Mouse (Mus musculus) heart, embryonic 14.5 days (tissue): ENCODE measurements around the gene Ddn. TPM values are rescaled to one million over a fixed set of nuclear protein-coding genes. Genes with fewer than 3 reads are reported as not detected.

ENCODE experiments used
- ATAC-seq: fragments of 200-750 bp; cut with Nextera tagmentation; 2 replicates; pipeline ENCODE4 v1.8.0; 2017; ENCODE audit warnings: low read depth, moderate TSS enrichment; ENCODE audit not compliant: insufficient number of reproducible peaks, insufficient read depth, low FRiP score
- H3K27ac ChIP-seq, 2 experiments: fragments of 200-500 bp in 1 of 2; fragments of 300-500 bp in 1 of 2; sonication (generic) in 1 of 2; replicated peaks in 1 of 2; 2 replicates each; pipeline ENCODE4 v1.5.1; 2012 to 2014; ENCODE audit warnings: low read depth in 2 of 2, low read length in 2 of 2, control low read depth in 1 of 2, mild to moderate bottlenecking in 1 of 2, mixed read lengths in 1 of 2; ENCODE audit not compliant: control insufficient read depth in 1 of 2, insufficient read depth in 1 of 2
- H3K27me3 ChIP-seq: fragments of 300-500 bp; sonication (generic); 2 replicates; pipeline ENCODE4 v1.6.1; 2014; ENCODE audit warnings: mild to moderate bottlenecking, low read length, control low read depth; ENCODE audit not compliant: control insufficient read depth, insufficient read depth
- H3K36me3 ChIP-seq: fragments of 300-500 bp; sonication (generic); 2 replicates; pipeline ENCODE4 v1.6.1; 2014; ENCODE audit warnings: mild to moderate bottlenecking, control low read depth, low read length, mixed read lengths; ENCODE audit not compliant: control insufficient read depth, insufficient read depth
- H3K4me1 ChIP-seq, 2 experiments: fragments of 200-500 bp in 1 of 2; fragments of 300-500 bp in 1 of 2; sonication (generic) in 1 of 2; 2 replicates each; pipeline ENCODE4 v1.6.1; 2012 to 2014; ENCODE audit warnings: low read length in 2 of 2, control low read depth in 1 of 2, mixed read lengths in 1 of 2; ENCODE audit not compliant: control insufficient read depth in 2 of 2, insufficient read depth in 2 of 2
- H3K4me2 ChIP-seq: fragments of 300-500 bp; sonication (generic); 2 replicates; pipeline ENCODE4 v1.6.1; 2014; ENCODE audit warnings: mild to moderate bottlenecking, low read length
- H3K4me3 ChIP-seq, 2 experiments: fragments of 200-500 bp in 1 of 2; fragments of 300-500 bp in 1 of 2; sonication (generic) in 1 of 2; 2 replicates each; pipeline ENCODE4 v1.5.1; 2012 to 2014; ENCODE audit warnings: low read length in 2 of 2, mild to moderate bottlenecking in 2 of 2, control low read depth in 1 of 2, low read depth in 1 of 2, moderate library complexity in 1 of 2; ENCODE audit not compliant: control insufficient read depth in 1 of 2, insufficient read depth in 1 of 2
- H3K9ac ChIP-seq: fragments of 300-500 bp; sonication (generic); 2 replicates; pipeline ENCODE4 v1.6.1; 2014; ENCODE audit warnings: mild to moderate bottlenecking, low read length
- H3K9me3 ChIP-seq: fragments of 300-500 bp; sonication (generic); 2 replicates; pipeline ENCODE4 v1.6.1; 2016; ENCODE audit warnings: low read length, control low read depth; ENCODE audit not compliant: control insufficient read depth
- WGBS: fragments of 180-500 bp; shearing (Covaris S2); extraction: QIAGEN DNeasy Blood & Tissue Kit; methylation state at CpG from one replicate; pipeline ENCODE4 v1.1.7; 2014; 5-methylcytosine and 5-hydroxymethylcytosine counted together
- polyA plus RNA-seq: library from polyadenylated mRNA; unstranded; fragments of >200 nt; fragmentation: Nextera tagmentation; extraction: Ambion mirVana; gene quantifications from 2 replicates; pipeline ENCODE4 v1.2.1, GENCODE M21; 2014

Gene Ddn
- 0.22 and 0.51 TPM in 2 replicates for polyA plus RNA-seq

- 28% methylated on average over 3 of the region's 3 CpGs for WGBS
- Histone ChIP-seq H3K9ac (peak within 1 kb of the TSS; percentile 67), H3K9me3 (no peaks in the 10 kb centered on the region), H3K36me3 (peaks cover 39% of the 10 kb centered on the region), H3K4me3 (peak within 1 kb of the TSS in 1 of 2 experiments; percentile 50; a peak in 2 of 4 replicates), H3K4me1 (peaks cover 30 to 44% of the 10 kb centered on the region in 2 experiments), H3K4me2 (peak within 1 kb of the TSS; percentile 88), H3K27ac (no peak within 1 kb of the TSS), H3K27me3 (peaks cover 51% of the 10 kb centered on the region)
- ATAC-seq: no peak
Observed at GRCm38 (mm10) chr15:98809390-98809789, at the start of gene Ddn. Gene Ddn (minus strand): TSS chr15:98809490.

- Histone ChIP-seq H3K4me1 (no peaks in the 10 kb centered on the region), H3K4me2 (no peak overlapping the region), H3K4me3 (no peak overlapping the region), H3K27me3 (no peaks in the 10 kb centered on the region), H3K36me3 (peaks cover 100% of the 10 kb centered on the region), H3K9ac (no peak overlapping the region), H3K9me3 (no peaks in the 10 kb centered on the region), H3K27ac (no peak overlapping the region)
- 87% methylated on average over 16 of the region's 16 CpGs for WGBS
- ATAC-seq: no peak
Observed at GRCm38 (mm10) chr15:98854214-98854613, 44.9 kb upstream of the Ddn start.

- Histone ChIP-seq H3K9ac (no peak overlapping the region), H3K27me3 (no peaks in the 10 kb centered on the region), H3K4me1 (no peaks in the 10 kb centered on the region), H3K36me3 (peaks cover 100% of the 10 kb centered on the region), H3K9me3 (no peaks in the 10 kb centered on the region), H3K27ac (no peak overlapping the region), H3K4me2 (no peak overlapping the region), H3K4me3 (no peak overlapping the region)
- ATAC-seq: no peak
- 91% methylated on average over 28 of the region's 28 CpGs for WGBS
Observed at GRCm38 (mm10) chr15:98853161-98853937, 44.1 kb upstream of the Ddn start.

- H3K4me1 ChIP-seq: no peaks in the 10 kb centered on the region
- H3K9ac ChIP-seq: no peak overlapping the region
- no peak overlapping the region for H3K4me2 ChIP-seq
- peaks cover 100% of the 10 kb centered on the region for H3K36me3 ChIP-seq
- no peak overlapping the region for H3K27ac ChIP-seq
- H3K4me3 ChIP-seq: no peak overlapping the region
- ATAC-seq: no peak
- no peaks in the 10 kb centered on the region for H3K9me3 ChIP-seq
- 94% methylated on average over 9 of the region's 9 CpGs for WGBS
- H3K27me3 ChIP-seq: no peaks in the 10 kb centered on the region
Observed at GRCm38 (mm10) chr15:98852733-98853132, 43.4 kb upstream of the Ddn start.

- no peak for ATAC-seq
- no peaks in the 10 kb centered on the region for H3K27me3 ChIP-seq
- no peaks in the 10 kb centered on the region for H3K4me1 ChIP-seq
- H3K27ac ChIP-seq: no peak overlapping the region
- H3K36me3 ChIP-seq: peaks cover 100% of the 10 kb centered on the region
- no peaks in the 10 kb centered on the region for H3K9me3 ChIP-seq
- no peak overlapping the region for H3K4me3 ChIP-seq
- no peak overlapping the region for H3K9ac ChIP-seq
- no peak overlapping the region for H3K4me2 ChIP-seq
- 92% methylated on average over 9 of the region's 9 CpGs for WGBS
Observed at GRCm38 (mm10) chr15:98852071-98852470, 42.8 kb upstream of the Ddn start.

- 92% methylated on average over 21 of the region's 21 CpGs for WGBS
- Histone ChIP-seq H3K4me1 (no peaks in the 10 kb centered on the region), H3K27me3 (no peaks in the 10 kb centered on the region), H3K4me3 (no peak overlapping the region), H3K36me3 (peaks cover 100% of the 10 kb centered on the region), H3K9ac (no peak overlapping the region), H3K9me3 (no peaks in the 10 kb centered on the region), H3K27ac (no peak overlapping the region), H3K4me2 (no peak overlapping the region)
- ATAC-seq: no peak
Observed at GRCm38 (mm10) chr15:98851229-98851818, 42.0 kb upstream of the Ddn start.

- Histone ChIP-seq H3K36me3 (peaks cover 100% of the 10 kb centered on the region), H3K27ac (no peak overlapping the region), H3K4me2 (no peak overlapping the region), H3K4me3 (no peak overlapping the region), H3K4me1 (no peaks in the 10 kb centered on the region), H3K27me3 (no peaks in the 10 kb centered on the region), H3K9me3 (no peaks in the 10 kb centered on the region), H3K9ac (no peak overlapping the region)
- 86% methylated on average over 14 of the region's 14 CpGs for WGBS
- ATAC-seq: no peak
Observed at GRCm38 (mm10) chr15:98850668-98851067, 41.4 kb upstream of the Ddn start.
